Mouse (Mus musculus): Measurements from ENCODE around the gene Pkd1l1. TPM values are rescaled to one million over a fixed set of nuclear protein-coding genes. Genes with fewer than 3 reads are reported as not detected.

The Pkd1l1 gene
- polyA plus RNA-seq, 2 experiments, result 0.04 to 0.11 TPM

GRCm38 (mm10) chr11:8882793-8883192 lies 90.3 kb downstream of the Pkd1l1 start:
- 86% methylated on average over 4 of the region's 4 CpGs for WGBS
- H3K27me3 ChIP-seq (ENCODE audit: control insufficient read depth, insufficient read depth, low read length), result no peaks in the 10 kb centered on the region
- DNase-seq (ENCODE audit: low spot score) (no peak), ATAC-seq (ENCODE audit: low FRiP score, low read depth) (no peak)
- no peak overlapping the region for H3K27ac ChIP-seq (replicated peaks; ENCODE audit: low read depth, low read length)
- no peaks in the 10 kb centered on the region for H3K4me1 ChIP-seq (ENCODE audit: control insufficient read depth, insufficient read depth, low read length)
- H3K9ac ChIP-seq (ENCODE audit: low read depth, low read length, severe bottlenecking), result no peak overlapping the region
- H3K36me3 ChIP-seq (ENCODE audit: control insufficient read depth, insufficient read depth, low read length), result no peaks in the 10 kb centered on the region
- no peak overlapping the region for H3K4me3 ChIP-seq (replicated peaks; ENCODE audit: low read length)
- TF ChIP-seq POLR2A (IDR thresholded peaks at IDR 0.05; ENCODE audit: borderline replicate concordance, extremely low read depth, insufficient read depth, insufficient read length), result no peak
- no peaks in the 10 kb centered on the region for H3K9me3 ChIP-seq (ENCODE audit: control insufficient read depth, low read length)
- H3K4me2 ChIP-seq (replicated peaks; ENCODE audit: low read depth, low read length, severe bottlenecking), result no peak overlapping the region

- no peaks in the 10 kb centered on the region for H3K27me3 ChIP-seq (ENCODE audit: control insufficient read depth, insufficient read depth, low read length)
- H3K9me3 ChIP-seq (ENCODE audit: control insufficient read depth, low read length), result no peaks in the 10 kb centered on the region
- WGBS, result 58% methylated on average over 2 of the region's 2 CpGs
- no peak for DNase-seq (ENCODE audit: low spot score)
- no peak for ATAC-seq (ENCODE audit: low FRiP score, low read depth)
- no peak overlapping the region for H3K4me3 ChIP-seq (replicated peaks; ENCODE audit: low read length)
- H3K27ac ChIP-seq (replicated peaks; ENCODE audit: low read depth, low read length), result no peak overlapping the region
- no peaks in the 10 kb centered on the region for H3K36me3 ChIP-seq (ENCODE audit: control insufficient read depth, insufficient read depth, low read length)
- no peak for TF ChIP-seq POLR2A (IDR thresholded peaks at IDR 0.05; ENCODE audit: borderline replicate concordance, extremely low read depth, insufficient read depth, insufficient read length)
- no peak overlapping the region for H3K4me2 ChIP-seq (replicated peaks; ENCODE audit: low read depth, low read length, severe bottlenecking)
- H3K4me1 ChIP-seq (ENCODE audit: control insufficient read depth, insufficient read depth, low read length), result no peaks in the 10 kb centered on the region
- H3K9ac ChIP-seq (ENCODE audit: low read depth, low read length, severe bottlenecking), result no peak overlapping the region
Observed at GRCm38 (mm10) chr11:8881521-8881920, 91.5 kb downstream of the Pkd1l1 start.

GRCm38 (mm10) chr11:8870115-8870514 lies 103.0 kb downstream of the Pkd1l1 start:
- Histone ChIP-seq H3K4me2 (replicated peaks; ENCODE audit: low read depth, low read length, severe bottlenecking) (no peak overlapping the region), H3K27ac (replicated peaks; ENCODE audit: low read depth, low read length) (no peak overlapping the region), H3K36me3 (ENCODE audit: control insufficient read depth, insufficient read depth, low read length) (no peaks in the 10 kb centered on the region), H3K4me1 (ENCODE audit: control insufficient read depth, insufficient read depth, low read length) (no peaks in the 10 kb centered on the region), H3K9ac (ENCODE audit: low read depth, low read length, severe bottlenecking) (no peak overlapping the region), H3K9me3 (ENCODE audit: control insufficient read depth, low read length) (no peaks in the 10 kb centered on the region), H3K4me3 (replicated peaks; ENCODE audit: low read length) (no peak overlapping the region), H3K27me3 (ENCODE audit: control insufficient read depth, insufficient read depth, low read length) (no peaks in the 10 kb centered on the region)
- DNase-seq (ENCODE audit: low spot score) (no peak), ATAC-seq (ENCODE audit: low FRiP score, low read depth) (no peak)
- TF ChIP-seq POLR2A (IDR thresholded peaks at IDR 0.05; ENCODE audit: borderline replicate concordance, extremely low read depth, insufficient read depth, insufficient read length), result no peak
- WGBS, result 93% methylated on average over 5 of the region's 5 CpGs

GRCm38 (mm10) chr11:8866021-8866420 lies 107.0 kb downstream of the Pkd1l1 start:
- 90% methylated on average over 7 of the region's 7 CpGs for WGBS
- TF ChIP-seq POLR2A (IDR thresholded peaks at IDR 0.05; ENCODE audit: borderline replicate concordance, extremely low read depth, insufficient read depth, insufficient read length), result no peak
- H3K36me3 ChIP-seq (ENCODE audit: control insufficient read depth, insufficient read depth, low read length), result no peaks in the 10 kb centered on the region
- no peak for DNase-seq (ENCODE audit: low spot score)
- H3K4me1 ChIP-seq (ENCODE audit: control insufficient read depth, insufficient read depth, low read length), result no peaks in the 10 kb centered on the region
- H3K4me3 ChIP-seq (replicated peaks; ENCODE audit: low read length), result no peak overlapping the region
- no peak overlapping the region for H3K27ac ChIP-seq (replicated peaks; ENCODE audit: low read depth, low read length)
- no peaks in the 10 kb centered on the region for H3K27me3 ChIP-seq (ENCODE audit: control insufficient read depth, insufficient read depth, low read length)
- no peak overlapping the region for H3K4me2 ChIP-seq (replicated peaks; ENCODE audit: low read depth, low read length, severe bottlenecking)
- H3K9me3 ChIP-seq (ENCODE audit: control insufficient read depth, low read length), result no peaks in the 10 kb centered on the region
- no peak overlapping the region for H3K9ac ChIP-seq (ENCODE audit: low read depth, low read length, severe bottlenecking)
- ATAC-seq (ENCODE audit: low FRiP score, low read depth), result no peak

- no peak overlapping the region for H3K9ac ChIP-seq (ENCODE audit: low read depth, low read length, severe bottlenecking)
- no peaks in the 10 kb centered on the region for H3K36me3 ChIP-seq (ENCODE audit: control insufficient read depth, insufficient read depth, low read length)
- no peaks in the 10 kb centered on the region for H3K27me3 ChIP-seq (ENCODE audit: control insufficient read depth, insufficient read depth, low read length)
- WGBS, result 76% methylated on average over 8 of the region's 8 CpGs
- no peak overlapping the region for H3K27ac ChIP-seq (replicated peaks; ENCODE audit: low read depth, low read length)
- DNase-seq (ENCODE audit: low spot score) (no peak), ATAC-seq (ENCODE audit: low FRiP score, low read depth) (no peak)
- peaks cover 2% of the 10 kb centered on the region; the same call in 1 of the 2 replicates for H3K4me1 ChIP-seq (ENCODE audit: control insufficient read depth, insufficient read depth, low read length)
- no peaks in the 10 kb centered on the region for H3K9me3 ChIP-seq (ENCODE audit: control insufficient read depth, low read length)
- H3K4me3 ChIP-seq (replicated peaks; ENCODE audit: low read length), result no peak overlapping the region
- H3K4me2 ChIP-seq (replicated peaks; ENCODE audit: low read depth, low read length, severe bottlenecking), result no peak overlapping the region
- TF ChIP-seq POLR2A (IDR thresholded peaks at IDR 0.05; ENCODE audit: borderline replicate concordance, extremely low read depth, insufficient read depth, insufficient read length), result no peak
Observed at GRCm38 (mm10) chr11:8863955-8864675, 109.0 kb downstream of the Pkd1l1 start.

Data from limb, embryonic 14.5 days (tissue).